Mouse (Mus musculus): ENCODE measurements at regions not wholly inside any gene's neighbourhood (a gene's known extent, or its start where the extent isn't known, plus 50 kb on each side); places are given as distances from the start of the nearest gene placed in this dataset.

DNA sequence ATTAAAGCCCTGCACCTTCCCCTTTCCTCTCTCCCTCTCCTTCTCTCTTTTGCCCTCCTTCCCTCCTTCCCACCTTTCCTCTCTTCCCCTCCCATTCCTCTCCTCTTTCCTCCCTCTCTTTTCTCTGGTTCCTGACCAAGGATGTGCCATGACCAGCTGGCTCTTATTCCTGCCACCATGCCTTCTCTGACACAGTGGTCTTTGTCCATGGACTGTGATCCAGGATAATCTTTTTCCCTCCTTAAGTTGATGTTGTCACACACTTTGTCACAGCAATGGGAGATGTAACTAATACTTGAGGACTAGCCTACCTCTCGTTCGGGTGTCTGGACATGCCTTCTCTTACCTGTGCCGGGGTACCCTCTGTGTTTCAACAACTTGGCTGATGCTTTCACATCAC is 86.4 kb downstream of the Anapc4 start:
- no peak for DNase-seq

- DNase-seq, result no peak
Measured at GRCm38 (mm10) chr5:52920722-52921264, 87.0 kb downstream of the Anapc4 start.

- DNase-seq, result no peak
Measured at GRCm38 (mm10) chr5:52925006-52925405, 91.2 kb downstream of the Anapc4 start.

DNA sequence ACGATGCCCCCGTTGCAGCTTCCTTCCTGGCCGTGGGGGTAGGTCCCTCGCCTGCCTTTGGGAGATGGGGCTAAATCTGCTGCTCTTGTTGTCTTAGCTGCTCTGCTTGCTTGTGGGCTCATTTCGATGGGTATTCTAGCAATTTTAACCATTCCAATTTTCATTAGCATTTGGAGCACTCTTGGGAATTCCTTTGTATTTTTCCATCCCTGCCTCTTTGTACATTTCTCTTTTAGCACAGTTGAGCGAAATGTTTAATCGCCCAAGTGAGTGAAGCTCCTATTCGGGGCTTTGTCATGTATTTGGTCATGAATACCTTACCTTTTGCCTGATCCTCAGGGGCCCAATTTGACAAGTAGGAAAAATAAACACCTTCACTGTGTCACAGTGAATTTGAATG is 95.9 kb downstream of the Anapc4 start:
- no peak for DNase-seq

GRCm38 (mm10) chr5:52933291-52933690 is 99.5 kb downstream of the Anapc4 start:
- no peak for DNase-seq

DNA sequence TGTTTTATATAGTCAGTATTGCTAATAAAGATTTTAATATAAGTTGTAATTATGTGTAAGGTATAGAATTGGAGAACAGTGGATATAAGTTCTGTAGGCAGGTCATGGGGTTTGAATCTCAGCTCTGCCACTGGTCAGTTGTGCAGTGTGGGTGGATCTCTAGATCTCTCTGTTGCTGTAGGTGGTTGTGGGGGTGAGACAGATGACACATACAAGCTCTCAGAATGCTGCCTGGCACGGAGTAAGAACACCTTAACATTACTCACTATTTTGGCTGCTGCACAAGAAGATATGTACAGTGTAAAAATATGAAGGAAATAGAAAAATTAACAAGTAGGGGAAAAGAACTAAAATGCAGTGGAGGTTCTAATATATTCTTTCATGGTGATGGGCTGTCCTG is 100.3 kb upstream of the Slc34a2 start:
- no peak for DNase-seq

GRCm38 (mm10) chr5:52939994-52940393 is 97.9 kb upstream of the Slc34a2 start:
- DNase-seq, result no peak

GRCm38 (mm10) chr5:52940645-52941044 is 97.2 kb upstream of the Slc34a2 start:
- no peak for DNase-seq

- no peak for DNase-seq
Measured at GRCm38 (mm10) chr5:52953875-52954274, 84.0 kb upstream of the Slc34a2 start.

GRCm38 (mm10) chr5:52954713-52955112 is 83.2 kb upstream of the Slc34a2 start:
- DNase-seq, result no peak

- DNase-seq, result no peak
Measured at GRCm38 (mm10) chr5:52964209-52964608, 73.7 kb upstream of the Slc34a2 start.

DNA sequence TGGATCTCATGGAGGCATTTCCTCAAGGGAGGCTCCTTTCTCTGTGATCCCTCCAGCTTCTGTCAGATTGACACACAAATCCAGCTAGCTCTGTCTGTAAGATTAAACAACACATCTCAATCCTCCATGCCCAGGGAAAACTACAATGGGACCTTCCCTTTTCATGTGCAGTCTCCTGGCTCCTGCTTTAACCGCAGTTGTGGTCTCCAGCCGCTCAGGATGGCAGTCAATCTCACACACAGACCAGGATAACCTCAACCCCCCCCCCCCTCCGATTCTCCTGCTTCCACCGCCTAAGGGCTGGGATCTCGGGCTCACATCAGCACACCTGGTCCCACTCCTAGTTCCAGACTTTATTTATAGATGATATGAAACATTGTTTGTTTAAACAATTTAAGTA is 66.1 kb upstream of the Slc34a2 start:
- no peak for DNase-seq

DNA sequence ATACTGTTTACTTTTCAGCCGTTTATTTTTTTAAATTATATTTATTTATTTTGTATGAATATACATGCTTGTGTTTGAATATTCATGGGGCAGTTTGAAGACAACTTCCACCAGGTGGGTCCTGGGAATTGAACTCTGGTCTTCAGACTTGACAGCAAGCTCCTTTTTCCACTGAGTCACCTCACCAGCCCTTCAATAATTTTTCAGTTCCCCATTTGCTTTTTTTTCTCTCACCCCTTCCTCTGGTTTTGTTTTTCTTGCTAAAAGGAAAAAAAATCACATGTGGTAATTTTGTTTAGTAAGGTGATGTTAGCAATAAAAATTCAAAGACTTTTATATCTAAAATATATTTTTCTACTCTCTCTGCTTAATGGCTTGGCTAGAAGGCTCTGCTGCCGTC is 64.9 kb upstream of the Slc34a2 start:
- no peak for DNase-seq

- DNase-seq, result peak; percentile 66
Measured at GRCm38 (mm10) chr5:52975557-52976088, 62.3 kb upstream of the Slc34a2 start.

GRCm38 (mm10) chr5:52977826-52978687 is 59.8 kb upstream of the Slc34a2 start:
- DNase-seq, result no peak

- peak; percentile 42 for DNase-seq
Measured at GRCm38 (mm10) chr5:52979458-52979857, 58.4 kb upstream of the Slc34a2 start.

DNA sequence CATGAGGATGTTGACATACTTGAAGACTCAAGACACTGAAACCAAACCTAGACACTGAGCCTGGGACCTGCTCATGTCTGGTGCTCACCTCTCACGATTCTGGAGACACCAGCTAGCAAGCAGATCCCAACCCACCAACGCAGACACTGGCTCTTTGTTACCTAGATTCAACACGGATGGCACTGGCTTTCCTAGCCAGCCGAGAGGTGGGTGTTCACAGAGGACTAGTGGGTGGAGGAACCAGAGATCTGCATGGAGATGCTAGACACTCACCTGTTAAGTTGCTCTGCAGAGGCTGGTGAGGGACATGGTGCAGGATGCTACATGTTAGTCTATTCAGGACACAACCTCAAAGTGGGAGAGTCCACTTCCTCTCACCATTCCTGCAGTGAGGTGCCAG is 55.8 kb upstream of the Slc34a2 start:
- no peak for DNase-seq

DNA sequence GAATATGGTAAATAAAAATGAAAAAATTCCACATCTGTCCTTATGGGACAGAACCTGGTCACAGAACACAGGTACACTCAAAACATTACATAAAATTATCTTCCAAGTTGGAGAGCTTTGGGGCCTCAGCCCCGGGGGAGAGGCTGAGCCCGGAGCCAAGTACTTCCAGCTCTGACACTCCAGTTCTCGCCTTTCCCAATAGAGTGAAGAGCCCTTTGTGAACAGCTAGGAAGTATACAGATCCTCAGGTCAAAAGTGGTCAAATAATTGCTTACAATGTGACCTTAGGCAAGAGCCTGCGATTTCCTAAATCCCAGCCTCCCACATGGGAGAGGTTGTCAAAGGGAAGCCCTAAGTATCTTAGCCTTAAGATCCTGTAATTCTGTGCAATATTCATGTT is 55.1 kb upstream of the Slc34a2 start:
- no peak for DNase-seq

Measured in kidney, adult 11 months (tissue).